Mouse (Mus musculus) heart, postnatal 10 days (tissue): ENCODE results near the gene Htra1. TPM values are rescaled to one million over a fixed set of nuclear protein-coding genes. Genes with fewer than 3 reads are reported as not detected.

Experiments
- DNase-seq, 2 experiments: peaks; one replicate each; pipeline ENCODE4 v3.0.0; 2021
- intact Hi-C: fragments of 180-260 bp; cut with DNase I; formaldehyde crosslinking; loops from one replicate; pipeline ENCODE4 v1.15.1; 2025
- total RNA-seq, 2 experiments: library from RNA; stranded (reverse); gene quantifications; 2 replicates each; pipeline ENCODE4 v1.2.3; 2021

Htra1 gene
- 100 to 1,000 TPM; 176 to 209 TPM for total RNA-seq

DNA sequence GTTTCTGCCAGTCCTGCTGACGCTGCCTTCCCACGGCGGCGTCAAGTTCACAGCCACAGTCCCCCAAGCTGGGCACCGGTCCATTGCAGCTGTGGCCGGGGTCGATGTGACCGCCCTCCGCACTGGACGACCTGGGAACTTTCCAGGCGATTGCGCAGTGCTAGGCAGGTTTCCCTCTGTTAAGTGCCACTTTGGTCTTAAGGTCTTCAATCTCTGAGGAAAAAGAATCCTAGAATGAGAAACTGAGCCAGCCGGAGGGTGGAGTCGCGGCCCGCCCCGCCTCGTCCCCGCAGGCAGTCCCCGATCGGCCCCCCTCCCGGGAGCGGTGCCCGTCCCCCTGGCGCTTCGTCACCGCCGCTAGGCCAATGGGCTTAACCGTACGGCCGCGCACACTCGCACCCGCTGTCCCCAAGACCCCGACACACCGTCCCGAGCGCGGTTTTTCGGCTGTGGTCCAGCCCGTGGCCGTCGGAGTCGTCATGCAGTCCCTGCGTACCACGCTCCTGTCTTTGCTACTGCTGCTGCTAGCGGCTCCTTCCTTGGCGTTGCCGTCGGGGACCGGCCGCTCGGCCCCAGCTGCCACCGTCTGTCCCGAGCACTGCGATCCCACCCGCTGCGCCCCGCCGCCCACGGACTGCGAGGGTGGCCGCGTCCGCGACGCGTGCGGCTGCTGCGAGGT is at the start of gene Htra1:
Htra1 (plus strand) TSS at position 319 of the 679 bp plus-strand sequence.
- peak; percentile 92 to 93 for DNase-seq
- intact Hi-C loops = loop anchor here (1.0 kb wide), 1 partner anchor 41 kb away; no protein-coding TSS in a partner anchor

DNA sequence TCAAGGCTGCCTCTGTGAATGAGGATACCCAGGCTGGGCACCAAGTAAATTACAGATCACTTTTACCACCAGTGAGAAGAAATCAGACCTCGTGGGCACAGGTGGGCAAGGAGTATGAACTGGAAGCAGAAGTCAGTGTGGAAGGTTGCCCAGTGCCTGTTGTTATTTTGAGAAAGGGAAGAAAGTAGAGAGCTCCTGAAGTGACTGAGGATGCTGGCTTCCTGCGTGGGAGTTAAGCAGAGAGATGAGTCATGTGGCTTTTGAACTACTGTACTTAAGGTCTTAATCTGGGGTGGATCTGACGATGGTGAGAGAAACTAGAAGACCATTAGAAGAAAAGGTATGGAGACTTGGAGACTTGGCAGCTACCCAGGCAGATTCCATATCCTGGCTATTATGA is 49.7 kb upstream of the Htra1 start:
- no peak for DNase-seq
- intact Hi-C loops = no loop called here

DNA sequence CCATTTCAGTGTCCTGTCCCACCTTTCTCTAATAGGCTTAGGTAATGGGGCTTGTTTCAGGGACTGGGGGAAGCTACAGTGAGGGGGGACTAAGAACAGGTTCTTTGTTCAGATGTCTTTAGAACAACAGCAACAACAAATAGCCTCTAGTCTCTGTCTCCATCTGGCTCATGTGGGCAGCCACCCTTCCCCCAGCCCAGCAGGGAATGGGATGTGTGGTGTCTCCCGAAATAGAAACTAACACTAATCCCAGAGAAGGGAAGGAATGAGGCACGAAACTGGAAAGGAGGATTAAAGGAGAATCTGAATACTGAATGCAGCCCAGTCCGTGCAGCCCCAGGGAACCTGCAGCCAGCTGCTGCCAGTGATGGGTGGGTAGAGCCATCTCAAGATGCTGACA is 48.0 kb upstream of the Htra1 start:
- intact Hi-C loops = no loop called here
- DNase-seq = peak; percentile 54 to 57

DNA sequence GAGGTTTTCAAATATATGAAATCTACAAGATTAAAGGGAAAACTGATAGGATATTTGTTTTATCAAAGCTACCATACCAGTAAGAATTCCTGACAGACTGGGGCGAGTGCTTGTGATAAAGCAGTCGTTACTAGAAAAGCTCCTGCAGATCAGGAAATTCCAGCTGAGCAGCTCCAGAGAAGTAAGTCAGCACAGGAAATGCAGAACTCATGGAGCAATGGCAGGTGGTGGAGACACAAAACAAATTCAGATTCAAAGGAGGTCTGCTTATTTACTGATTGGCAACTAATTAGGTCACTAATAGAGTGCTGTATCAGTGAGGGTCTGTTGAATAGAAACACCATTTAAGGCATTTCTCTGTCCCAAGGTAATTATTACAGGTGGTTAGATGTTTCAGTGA is 45.0 kb upstream of the Htra1 start:
- intact Hi-C loops = no loop called here
- DNase-seq = no peak

DNA sequence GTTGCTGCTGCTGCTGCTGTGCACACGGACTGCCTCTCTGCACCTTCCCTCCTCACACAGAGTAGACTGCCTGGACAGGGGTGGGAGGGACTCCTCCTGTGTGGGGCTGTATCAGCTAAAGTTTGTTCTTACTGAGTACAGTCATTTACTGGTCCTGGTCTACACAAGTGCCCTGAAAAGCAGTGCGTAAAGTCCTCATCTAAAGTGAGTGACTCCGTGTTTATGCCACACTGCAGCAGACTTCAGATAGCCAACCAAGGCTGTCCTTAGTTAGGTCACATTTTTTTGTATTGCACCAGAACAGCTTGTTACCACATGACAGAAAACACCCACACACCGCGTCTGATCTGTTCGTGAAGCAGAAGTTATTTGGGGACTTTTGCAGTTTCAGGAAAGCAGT is 42.9 kb upstream of the Htra1 start:
- intact Hi-C loops = no loop called here
- DNase-seq = peak; percentile 34 to 48

DNA sequence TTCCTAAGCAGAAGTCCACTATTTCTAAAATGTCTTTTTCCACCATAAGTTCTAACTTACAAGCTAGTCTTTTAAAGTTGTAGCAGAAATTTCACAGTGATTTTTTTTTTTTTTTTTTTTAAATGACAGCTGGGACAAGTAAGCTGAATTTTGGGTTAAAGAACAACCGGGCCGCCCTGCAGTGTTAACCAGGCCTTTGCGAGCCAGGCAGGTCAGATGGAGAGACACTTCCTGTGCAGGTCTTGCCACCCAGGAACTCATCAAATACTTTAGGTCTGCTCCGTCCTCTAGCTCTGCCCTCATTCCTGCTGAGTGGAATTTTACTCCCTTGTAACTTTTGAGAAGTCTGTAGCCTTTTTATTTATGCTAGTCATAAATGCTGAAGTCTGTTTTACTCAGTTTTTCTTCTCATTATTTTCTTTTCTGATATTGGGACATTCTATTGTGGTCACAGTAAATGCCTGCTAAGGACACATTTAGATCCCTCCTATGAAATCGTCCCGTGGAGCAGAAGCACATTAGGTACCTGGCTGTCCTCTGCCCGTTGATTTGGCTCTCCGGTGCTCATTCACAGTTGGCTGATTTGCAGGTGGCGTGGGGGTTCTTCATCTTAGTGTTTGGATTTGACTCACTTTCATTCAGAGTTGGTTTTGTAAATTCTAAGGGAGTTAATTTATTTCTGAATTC is 40.8 kb upstream of the Htra1 start:
- intact Hi-C loops = no loop called here
- DNase-seq = no peak

DNA sequence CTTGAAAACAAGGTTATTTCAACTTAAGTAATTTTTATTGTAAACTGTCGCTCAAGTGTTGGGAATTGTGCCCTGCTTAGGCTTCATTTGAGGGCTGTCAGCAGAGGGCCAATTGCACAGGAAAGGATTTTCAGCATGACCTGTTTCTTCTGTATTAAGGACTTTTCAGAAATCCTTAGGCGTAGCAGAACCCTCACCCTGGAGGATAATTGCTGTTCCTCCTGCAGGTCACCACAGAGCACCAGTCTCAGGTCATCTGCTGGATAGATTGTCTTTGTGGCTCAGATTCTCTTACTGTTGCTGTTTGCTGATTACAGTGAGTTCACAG is 40.3 kb upstream of the Htra1 start:
- DNase-seq = no peak
- intact Hi-C loops = no loop called here

DNA sequence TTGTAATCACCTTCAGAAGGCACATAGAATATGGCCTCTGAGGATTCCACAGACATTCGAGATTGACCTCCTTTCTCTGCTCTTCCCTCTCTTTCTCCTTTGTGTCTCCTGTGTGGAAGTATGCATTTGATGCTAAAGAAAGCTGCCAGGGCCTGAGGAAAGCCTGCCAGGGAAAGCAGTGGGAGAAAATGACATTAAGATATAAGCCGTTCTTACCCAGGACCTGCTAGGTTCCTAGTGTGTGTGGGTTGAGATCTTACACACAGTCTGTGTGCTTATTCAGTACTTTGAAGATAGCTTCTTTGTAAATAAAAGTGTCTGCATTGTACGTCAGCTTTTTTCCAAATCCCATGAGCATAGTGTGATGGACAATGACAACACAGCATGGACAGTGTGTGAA is 39.8 kb upstream of the Htra1 start:
- intact Hi-C loops = no loop called here
- no peak for DNase-seq

DNA sequence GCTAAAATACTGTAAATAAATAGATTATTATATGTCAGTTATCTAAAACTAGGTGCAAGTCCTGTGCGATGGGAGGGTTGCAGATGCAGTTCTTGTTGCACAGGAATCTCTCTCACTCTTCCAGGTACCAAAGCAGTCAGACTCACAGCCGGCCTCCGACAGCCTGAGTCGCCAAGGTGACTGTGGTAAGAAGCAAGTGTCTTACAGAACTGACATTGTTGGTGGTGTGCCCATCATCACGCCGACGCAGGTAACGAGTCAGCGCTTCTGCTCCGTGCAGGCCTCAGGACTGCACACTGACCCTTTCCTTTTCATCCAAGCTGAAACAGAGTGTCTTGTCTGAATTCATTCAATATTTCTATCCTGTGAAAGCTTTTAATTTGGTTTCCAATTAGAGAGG is 38.7 kb upstream of the Htra1 start:
- intact Hi-C loops = no loop called here

DNA sequence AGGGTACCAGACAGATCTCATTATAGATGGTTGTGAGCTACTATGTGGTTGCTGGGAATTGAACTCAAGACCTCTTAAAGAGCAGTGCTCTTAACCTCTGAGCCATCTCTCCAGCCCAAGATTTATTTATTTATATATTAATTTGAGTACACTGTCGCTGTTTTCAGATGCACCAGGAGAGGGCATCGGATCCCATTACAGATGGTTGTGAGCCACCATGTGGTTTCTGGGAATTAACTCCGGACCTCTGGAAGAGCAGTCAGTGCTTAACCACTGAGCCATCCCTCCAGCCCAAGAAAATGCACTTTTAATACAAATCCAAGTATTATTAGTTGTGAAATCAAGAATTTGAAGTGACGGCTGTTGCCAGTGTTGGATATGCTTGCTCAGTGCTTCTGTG is 37.5 kb upstream of the Htra1 start:
- intact Hi-C loops = no loop called here
- DNase-seq = peak; percentile 16 to 38

More for the DNA sequence above, 38.7 kb upstream of the Htra1 start:
- no peak for DNase-seq

DNA sequence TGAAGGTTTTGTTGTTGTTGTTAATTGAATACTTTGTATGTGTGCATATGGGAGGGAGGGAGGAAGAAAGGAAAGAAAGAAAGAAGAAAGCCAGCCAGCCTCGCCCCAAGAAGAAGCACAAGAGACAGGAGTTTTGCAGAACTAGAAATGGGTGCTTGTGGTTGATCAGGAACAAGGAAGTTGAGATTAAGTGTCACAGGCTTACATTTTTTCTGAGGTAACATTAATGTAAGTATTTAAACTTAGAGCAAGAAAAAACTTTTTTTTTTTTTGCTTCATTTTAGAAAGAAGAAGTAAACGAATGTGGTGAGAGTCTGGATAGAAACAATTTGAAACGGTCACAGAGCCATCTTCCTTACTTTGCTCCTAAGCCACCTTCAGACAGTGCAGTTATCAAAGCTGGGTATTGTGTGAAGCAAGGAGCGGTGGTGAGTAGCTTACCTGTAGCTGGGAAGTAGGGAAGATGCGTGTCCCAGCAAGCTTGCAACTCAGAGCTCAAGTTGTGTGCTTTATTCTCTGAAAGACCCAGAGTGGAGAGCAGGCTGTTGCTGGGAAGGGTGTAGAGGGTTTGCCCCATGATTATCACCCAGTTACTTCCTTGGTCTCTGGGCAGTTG is 35.6 kb upstream of the Htra1 start:
- intact Hi-C loops = no loop called here
- DNase-seq = no peak

DNA sequence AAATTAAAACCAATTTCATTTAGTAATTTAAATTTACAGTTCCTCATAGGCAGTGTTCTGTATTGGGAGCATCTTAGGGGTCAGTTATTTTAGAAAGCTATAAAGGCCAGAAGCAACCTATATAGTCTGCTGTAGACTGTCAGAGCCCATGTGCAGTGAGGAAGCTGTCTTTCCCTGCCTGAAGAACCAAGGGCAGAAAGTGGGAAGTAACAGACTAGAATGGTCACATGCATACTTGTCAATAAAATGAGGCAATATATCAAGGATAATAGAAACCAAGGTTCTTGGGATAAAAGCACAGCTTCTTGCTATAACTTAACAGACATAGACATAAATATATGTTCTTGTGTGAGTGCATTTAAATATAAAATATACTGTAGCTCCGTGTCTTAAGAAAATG is 33.0 kb upstream of the Htra1 start:
- intact Hi-C loops = no loop called here
- DNase-seq = no peak

DNA sequence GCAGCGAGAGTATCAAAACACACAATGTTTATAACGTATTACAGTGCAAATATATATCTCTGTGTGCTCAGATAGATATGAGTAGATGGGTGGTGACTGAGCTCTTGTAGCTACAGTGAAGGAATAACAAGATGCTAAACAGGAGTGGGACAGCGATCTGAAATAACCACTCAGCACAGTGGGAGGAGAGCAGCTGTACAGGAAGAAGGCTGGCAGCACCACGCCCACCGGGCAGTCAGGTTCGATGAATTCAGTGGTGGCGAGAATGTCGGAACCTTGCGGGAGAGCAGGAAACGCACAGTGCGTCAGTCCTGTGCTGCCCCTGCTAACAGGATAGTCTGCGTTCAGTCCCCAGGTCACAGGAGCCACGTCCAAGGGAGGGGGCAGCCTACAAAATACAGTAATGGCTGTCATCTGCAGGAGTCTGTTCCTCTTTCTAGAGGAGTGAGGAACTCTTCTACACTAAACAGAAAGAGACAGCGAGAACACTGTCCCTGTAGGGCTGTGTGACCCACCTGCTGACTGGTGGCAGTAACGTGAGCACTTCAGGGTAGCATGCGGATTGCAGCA is 32.3 kb upstream of the Htra1 start:
- DNase-seq = peak in 1 of 2 experiments; percentile 12
- intact Hi-C loops = no loop called here

DNA sequence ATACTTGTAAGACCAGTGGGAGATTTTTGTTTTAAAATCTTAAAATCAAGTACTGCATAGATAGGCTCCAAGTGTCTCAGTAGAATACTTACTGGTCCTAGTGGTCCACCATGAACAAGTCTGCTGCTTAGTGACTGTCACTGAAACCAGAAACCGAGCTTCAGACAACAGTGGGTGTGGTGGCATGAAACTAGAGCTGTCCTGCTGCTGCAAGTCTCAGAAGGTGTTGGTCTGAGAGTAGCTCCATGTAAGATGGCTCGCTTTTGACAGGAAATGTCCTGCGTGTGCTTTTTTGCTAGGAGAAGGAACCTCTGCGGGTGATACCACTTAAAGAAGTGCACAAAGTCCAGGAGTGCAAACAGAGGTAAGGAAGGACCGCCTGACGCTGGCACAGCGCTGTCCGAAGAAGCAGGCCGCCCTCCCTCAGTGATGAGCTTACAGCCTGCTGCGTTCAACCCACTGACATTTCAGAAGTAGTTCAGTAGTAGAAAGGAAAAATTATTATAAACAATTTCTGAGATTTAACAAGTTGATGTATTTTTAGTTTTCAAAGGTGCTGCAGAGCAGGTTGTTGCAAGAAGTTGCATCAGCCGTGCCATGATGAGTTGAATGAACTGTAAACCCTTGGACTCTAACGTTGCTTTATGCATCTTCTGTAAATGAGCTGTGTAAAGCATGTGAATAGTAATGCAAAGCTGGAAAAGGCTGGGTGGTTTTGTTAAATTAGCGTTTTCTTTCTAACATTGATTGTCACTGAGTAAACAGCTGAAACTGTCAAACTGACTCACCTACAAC is 31.1 kb upstream of the Htra1 start:
- DNase-seq = no peak
- intact Hi-C loops = no loop called here

DNA sequence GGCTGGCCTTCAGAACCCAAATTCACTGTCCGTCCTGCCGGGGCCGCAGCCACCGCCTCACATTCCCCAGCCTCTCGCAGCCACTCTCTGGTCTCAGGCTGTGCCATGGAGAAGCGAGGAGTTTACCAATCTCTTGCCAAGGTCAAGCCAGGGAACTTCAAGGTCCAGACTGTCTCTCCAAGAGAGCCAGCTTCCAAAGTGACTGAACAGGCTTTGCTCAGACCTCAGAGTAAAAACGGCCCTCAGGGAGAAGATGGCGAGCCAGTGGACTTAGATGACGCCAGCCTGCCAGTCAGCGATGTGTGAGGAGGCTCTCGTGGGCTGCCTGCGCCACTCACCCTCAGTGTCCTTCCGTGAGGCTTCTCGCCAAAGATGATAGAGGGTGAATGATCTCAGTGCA is 25.1 kb upstream of the Htra1 start:
- no peak for DNase-seq
- intact Hi-C loops = no loop called here

DNA sequence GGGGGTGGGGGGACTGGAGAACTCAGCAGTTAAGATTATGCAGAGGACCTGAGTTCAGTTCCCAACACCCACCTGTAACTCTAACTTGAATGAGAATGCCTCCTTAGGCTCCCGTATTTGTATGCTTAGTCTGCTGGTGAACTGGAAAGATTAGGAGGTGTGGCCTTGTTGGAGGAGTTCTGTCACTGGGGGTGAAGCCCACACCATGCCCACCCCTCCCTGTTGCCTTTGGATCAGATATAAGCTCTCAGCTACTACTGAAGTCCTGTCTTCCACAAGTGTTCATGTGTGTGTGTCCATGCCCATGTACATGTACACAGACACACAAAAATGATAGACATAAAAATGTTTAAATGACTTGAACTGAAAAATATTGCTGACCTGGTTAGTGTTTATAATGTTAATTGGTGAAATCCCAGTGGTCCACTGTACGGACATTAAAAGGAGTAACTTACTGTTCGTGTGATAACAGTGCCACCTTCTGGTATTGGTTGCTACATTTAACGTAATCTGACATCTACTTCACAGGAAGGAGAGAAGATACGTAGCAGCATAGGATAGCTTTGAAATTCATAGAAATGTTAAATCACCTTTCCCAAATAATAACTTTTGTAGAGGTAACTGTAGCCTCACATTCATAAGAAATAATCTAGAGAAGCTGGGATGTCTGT is 21.1 kb upstream of the Htra1 start:
- DNase-seq = peak; percentile 40 to 72
- intact Hi-C loops = loop anchor here (1.0 to 5.0 kb wide), 3 partner anchors 88 to 142 kb away; no protein-coding TSS in a partner anchor

DNA sequence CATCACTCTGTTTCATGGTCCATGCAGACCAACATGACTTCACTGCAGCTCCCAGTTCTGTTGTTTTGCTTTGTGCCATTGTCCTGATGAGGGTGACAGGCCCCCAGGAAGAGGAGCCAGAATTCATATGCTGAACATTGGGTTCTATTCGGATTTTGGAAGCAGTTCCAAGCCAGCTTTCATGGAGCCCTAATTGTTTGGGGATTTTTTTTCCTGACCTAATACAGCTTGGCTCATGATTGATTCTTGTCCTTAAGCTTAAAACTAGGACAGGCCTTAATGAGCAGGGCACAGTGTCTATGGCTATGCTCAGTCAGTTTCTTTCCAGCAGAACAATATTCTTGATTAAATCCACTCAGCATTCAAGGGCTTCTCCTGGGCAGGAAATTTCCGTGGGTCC is 17.7 kb upstream of the Htra1 start:
- DNase-seq = no peak
- intact Hi-C loops = loop anchor here (5.0 kb wide), 1 partner anchor 119 kb away; no protein-coding TSS in a partner anchor

DNA sequence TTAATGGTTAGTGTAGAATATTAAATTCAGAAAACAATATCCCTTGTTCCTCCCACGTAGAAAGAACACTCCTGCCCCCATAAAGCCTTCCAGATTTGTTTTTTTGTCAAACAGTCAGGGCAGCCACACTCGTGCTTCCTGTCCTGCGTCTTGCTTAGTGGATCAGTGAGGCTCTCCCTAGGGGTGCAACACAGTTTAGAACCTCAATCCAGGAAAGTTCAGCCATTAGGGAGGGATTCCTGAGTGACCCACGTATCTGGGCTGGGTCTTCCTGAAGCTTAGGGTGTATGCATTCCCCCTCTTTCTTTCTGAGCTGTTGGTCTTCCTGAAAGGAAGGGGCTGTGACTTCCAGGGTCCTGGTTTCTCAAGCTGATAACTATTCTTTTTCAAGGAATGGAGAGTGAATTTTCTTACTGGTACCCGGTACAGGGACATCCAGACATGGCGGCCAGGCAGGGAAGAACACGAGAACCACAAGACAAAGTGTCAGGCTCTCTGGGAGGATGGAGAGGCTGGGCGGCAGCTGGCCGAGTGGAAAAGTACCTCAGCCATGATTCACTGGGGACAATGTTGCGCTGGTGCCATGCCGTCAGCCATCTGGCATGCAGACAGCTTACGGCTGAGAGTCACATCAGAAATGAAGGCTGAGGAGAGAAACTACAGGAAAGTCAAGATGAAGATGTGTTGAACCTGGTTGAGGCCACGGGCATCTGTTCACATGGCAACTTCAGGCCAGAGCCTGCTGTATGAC is 12.8 kb upstream of the Htra1 start:
- intact Hi-C loops = loop anchor here (5.0 kb wide), 1 partner anchor 64 kb away; no protein-coding TSS in a partner anchor
- DNase-seq = peak; percentile 40 to 60

DNA sequence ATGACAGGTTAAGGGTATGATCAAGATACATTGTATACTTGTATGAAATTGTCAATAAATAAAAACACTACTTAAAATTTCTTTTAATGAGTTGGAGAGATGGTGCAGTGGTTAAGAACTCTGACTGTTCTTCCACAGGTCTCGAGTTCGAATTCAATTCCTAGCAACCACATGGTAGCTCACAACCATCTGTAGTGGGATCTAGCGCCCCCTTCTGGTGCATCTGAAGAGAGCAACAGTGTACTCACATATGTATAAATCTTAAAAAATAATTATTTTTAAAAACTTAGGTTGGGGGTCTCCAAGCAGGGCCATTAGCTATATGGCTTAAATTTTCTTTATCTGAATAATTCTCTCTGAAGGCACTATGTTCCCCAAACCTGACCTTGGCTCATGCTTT is 5.5 kb upstream of the Htra1 start:
- intact Hi-C loops = no loop called here
- DNase-seq = no peak

DNA sequence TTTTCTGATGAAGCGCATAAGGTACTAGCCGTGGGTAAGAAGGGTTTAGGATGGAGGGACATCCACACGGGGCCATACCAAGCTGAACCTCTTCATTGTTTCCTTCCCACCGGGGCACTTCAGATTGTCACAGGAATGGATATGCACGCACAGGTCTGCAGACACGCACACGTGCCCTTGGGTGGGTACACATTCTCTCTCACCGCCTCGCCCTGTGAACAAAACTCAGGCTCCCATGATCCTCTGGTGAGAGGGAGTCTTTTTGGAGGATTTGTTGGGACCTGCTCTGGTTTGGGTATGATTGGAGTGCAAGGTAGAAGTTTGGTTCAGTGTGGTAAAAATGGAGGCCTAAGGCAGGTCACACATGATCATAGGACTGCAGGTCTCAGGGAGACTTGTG is 3.0 kb upstream of the Htra1 start:
- intact Hi-C loops = no loop called here
- DNase-seq = no peak
